Mouse (Mus musculus): ENCODE data around the gene Olfr345.

The Olfr345 gene

DNA sequence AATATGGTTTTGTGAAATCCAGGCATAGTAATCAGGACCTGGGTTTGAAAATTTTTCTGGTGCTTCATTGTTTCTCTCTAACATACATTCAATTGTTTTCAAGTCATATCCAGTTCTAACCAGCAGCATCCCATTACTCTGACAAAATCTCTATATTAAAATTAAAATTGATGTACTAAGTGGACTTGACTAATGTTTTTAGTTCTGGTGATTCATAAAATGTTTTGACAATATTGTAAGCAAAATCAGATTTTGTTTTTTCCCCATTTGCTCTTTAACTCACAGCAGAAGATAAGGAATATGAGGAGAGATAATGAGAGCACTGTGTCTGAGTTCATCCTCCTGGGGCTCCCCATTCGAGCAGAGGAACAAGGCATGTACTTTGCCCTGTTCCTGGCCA, at the start of gene Olfr345:
Gene Olfr345 (plus strand): TSS at position 301 of the 400 bp plus-strand sequence.
- DNase-seq (ENCODE audit: low read depth in 2 of 2, low spot score in 2 of 2), result no peak

DNA sequence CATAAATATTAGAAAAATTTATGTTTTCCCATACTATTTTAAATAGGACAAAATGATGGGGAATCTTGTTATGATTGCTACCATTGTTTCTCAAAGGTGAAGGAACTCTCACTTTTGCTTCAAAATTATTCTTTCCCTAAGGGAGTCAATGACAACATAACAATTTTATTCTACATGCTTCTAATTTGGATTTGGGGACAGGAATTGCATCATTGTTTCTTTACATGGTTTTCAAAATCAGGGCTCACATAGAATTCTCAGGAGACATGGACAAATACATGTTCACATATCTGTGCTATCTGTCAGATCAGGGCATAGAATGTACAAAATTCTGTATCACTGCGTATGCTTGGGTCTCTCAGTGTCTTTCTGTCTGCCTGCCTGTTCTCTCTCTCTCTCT, 45.6 kb downstream of the Olfr345 start, which contains the start of gene Olfr346:
Gene Olfr346 (plus strand): TSS at position 301 of the 400 bp plus-strand sequence.
- no peak for DNase-seq (ENCODE audit: low read depth in 2 of 2, low spot score in 2 of 2)

All from CD8-positive naive resting alpha-beta T cell, adult 2 months (primary cell).